Mouse (Mus musculus): Measurements from ENCODE around the gene Pald1.

Pald1 gene

DNA sequence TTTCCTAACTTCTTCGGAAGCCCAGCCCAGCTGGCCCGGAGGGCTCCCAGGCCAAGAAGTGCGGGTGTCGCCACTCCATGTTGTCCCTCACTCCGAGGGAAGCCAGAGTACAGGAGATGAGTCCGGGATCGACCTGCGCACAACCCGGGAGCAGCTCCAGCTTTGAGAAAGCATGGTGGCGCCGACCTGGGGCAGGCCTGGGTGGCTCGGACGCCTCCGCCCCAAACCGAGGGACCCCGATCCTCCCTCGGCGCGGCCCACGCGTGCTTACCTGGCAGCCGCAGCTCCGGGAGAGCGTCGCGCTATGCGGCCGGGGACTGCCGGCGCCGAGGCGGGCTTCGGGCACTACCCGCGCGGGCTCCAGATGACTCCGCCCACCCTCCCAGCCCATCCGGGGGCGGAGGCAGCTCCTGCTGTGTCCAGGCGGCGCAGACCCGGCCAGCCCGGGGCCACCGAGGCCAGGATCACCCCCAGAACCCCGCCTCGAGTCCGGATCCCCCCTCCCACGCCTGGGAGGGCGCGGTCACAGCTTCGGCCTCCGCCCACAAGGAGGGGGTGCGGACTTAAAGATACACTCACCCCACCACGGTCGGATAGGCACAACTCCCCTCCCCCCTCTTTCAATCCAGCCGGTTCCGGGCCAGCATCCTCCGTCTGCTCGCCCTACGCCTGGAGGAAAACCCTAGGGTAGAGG, at the start of gene Pald1:
Gene Pald1 (minus strand): TSS at position 510 of the 694 bp plus-strand sequence.
- peak; percentile 62 for DNase-seq

DNA sequence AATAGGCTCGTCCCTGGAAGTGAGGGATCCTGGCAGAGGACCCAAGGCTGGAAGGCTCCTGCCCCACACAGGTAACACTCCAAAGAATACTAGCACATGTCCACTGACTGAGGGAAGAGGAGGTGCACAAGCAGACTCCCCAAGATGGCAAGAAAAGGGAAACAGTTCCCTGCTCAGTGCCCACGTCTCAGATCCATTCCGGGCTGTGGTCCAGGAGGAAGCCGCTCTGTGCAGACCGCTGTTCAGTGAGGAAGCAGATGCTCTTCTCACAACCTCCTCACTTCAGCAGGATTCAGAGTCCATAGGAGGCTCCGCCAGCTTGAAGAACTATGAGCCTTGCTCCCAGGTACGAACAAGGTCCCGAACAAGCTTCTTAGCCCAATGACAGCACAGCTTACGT, 48.0 kb upstream of the Pald1 start:
- no peak for DNase-seq

GRCm38 (mm10) chr10:61429043-61429442, 45.7 kb upstream of the Pald1 start:
- no peak for DNase-seq

DNA sequence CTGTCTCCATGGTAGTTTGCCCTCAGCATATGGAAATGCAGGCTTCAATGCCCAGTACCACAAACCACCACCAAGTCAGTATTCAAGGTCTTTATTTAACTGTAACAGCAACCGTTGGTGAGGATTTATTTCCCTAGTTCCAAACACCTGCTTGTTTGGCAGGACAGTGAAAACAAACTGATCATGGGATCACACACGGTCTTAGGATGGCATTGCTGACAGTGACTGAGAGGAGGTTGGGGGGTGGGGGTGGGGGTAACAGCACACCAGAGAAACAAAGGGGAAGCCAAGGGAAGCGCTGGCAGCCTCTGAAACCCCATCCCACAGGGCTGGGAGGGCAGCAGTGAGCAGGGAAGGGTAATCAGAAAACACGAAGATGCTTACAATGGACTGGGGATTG, 45.1 kb upstream of the Pald1 start:
- DNase-seq: no peak

DNA sequence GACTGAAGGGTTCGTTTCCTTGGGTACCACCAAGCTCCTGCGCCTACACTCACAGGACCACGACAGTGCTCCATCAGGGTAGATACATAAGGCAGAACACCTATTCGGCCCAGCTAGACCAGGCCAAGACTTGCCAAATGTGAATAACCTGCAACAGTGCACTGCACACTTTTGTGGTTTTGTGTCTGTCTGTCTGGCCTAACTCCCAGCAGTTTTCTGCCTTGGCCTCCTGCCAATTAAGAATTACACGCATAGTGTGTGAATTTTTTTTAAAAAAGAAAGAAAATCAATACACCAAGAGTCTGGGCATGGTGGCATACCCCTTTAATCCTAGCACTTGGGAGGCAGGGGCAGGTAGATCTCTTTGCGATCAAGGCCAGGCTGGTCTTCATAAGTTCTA, 44.6 kb upstream of the Pald1 start:
- no peak for DNase-seq

GRCm38 (mm10) chr10:61426251-61426757, 43.0 kb upstream of the Pald1 start:
- no peak for DNase-seq

- no peak for DNase-seq
Observed at GRCm38 (mm10) chr10:61425047-61425446, 41.7 kb upstream of the Pald1 start.

DNA sequence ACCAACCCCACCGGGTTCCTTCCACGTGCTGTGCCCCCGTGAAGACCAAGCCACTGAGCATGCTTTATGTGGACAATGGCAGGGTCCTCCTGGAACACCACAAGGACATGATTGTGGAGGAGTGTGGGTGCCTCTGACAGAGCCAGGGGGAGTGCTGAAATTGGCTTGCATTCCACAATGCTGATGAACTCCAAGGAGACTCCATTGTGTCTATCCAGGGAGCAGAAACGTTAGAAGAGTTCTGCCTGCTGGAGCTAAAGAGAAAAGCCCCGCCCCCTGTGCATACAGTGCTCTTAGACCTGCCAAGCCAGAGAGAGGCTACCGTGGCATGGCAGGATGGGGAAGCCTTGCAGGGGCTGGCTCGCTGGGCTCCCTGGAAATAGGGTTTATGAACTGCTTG, 41.2 kb upstream of the Pald1 start:
- DNase-seq: no peak

DNA sequence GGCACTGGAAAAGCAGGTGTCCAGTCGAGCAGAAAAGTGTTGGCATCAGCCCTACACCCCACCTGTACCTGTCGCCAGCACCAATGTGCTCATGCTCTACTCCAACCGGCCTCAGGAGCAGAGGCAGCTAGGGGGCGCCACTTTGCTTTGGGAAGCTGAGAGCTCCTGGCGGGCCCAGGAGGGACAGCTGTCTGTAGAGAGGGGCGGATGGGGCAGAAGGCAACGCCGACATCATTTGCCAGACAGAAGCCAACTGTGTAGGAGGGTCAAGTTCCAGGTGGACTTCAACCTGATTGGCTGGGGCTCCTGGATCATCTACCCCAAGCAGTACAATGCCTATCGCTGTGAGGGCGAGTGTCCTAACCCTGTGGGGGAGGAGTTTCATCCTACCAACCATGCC, 40.0 kb upstream of the Pald1 start:
- no peak for DNase-seq

- no peak for DNase-seq
Observed at GRCm38 (mm10) chr10:61422861-61423260, 39.5 kb upstream of the Pald1 start.

- DNase-seq: no peak
Observed at GRCm38 (mm10) chr10:61420011-61420410, 36.7 kb upstream of the Pald1 start.

- no peak for DNase-seq
Observed at GRCm38 (mm10) chr10:61419146-61419545, 35.8 kb upstream of the Pald1 start.

DNA sequence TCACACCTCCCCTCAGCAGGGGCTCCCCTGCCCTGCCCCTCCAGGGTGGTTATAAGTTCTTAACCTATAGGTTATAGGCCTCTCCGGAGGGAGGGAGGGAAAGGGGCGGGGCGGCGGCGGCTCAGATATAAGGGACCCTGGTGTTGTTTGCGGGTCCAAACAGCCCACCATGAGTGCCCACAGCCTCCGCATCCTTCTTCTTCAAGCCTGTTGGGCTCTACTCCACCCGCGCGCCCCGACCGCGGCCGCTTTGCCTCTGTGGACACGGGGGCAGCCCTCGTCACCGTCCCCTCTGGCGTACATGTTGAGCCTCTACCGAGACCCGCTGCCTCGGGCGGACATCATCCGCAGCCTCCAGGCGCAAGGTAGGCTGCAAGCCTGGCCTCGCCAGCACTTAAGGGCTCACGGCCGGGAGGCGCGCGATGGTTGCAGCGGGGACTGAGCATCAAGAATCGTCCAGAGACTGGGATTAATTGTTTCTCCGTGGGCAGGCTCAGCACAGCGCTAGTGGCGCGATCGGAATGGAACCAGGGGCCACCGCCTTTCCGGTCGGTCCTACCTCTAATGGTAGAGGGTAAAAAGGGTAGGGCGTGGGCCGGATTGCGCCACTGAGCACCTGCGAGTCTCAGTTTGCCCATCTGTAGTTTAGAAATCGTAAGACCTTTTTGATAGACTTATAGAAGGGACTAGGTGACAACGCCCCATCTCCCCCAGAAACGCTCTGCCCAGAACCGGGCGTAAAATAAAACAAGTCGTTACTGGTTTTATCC, 35.0 kb upstream of the Pald1 start:
- no peak for DNase-seq

- no peak for DNase-seq
Observed at GRCm38 (mm10) chr10:61417672-61418071, 34.3 kb upstream of the Pald1 start, which contains the start of gene Nodal. TSS of gene Nodal (plus strand) at chr10:61417972.

DNA sequence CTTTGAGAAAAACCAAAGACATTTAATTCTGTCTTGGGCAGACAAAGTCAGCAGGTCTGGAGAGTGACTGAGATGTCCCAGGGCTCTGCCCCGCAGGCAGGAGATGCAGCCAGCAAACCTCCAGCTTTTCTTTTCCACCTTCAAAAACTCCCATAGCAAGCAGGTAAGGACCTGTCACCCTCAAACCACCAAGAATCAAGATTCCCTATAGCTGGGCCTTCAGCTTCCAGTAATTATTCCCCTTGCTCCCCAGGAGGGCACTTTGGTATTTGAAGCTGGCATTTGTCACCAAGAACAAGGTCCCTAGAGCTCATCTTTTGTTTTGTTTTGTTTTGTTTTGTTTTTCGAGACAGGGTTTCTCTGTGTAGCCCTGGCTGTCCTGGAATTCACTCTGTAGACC, 33.7 kb upstream of the Pald1 start:
- no peak for DNase-seq

GRCm38 (mm10) chr10:61416561-61416960, 33.2 kb upstream of the Pald1 start:
- no peak for DNase-seq

DNA sequence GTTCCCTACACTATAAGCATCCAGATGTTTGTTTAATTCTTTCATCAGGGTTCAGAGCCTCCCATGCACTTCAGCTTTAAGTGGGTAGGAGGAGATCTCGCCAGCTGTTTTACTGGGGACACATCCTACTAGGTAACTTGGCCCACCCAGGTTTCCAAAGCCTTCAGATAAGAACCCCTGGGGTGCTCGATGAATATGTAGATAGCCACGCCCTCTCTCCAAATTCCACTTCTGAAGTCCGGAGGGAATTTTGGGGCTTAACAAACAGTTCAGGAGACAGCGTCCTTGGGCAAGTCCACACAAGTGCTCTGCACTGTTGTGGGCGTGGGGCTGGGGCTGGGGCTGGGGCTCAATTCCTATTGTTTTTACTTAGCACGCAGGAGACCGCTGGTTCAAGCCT, 32.6 kb upstream of the Pald1 start:
- no peak for DNase-seq

DNA sequence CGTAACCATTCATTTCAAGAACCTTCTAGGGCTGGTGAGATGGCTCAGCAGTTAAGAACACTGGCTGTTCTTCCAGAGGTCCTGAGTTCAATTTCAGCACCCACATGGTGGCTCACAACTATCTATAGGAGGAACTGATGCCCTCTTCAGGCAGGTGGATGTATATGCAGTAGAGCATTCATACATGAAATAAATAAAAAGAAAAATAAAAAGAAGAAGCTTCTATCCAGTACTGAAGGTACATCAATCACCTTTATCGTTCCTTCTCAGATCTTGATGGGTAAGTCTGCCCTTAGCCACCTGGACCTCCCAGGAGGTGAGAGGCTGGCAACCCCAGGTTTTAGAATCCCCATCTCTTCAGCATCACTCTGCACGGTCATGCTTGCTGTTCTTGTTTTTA, 31.9 kb upstream of the Pald1 start:
- no peak for DNase-seq

GRCm38 (mm10) chr10:61412910-61413625, 29.7 kb upstream of the Pald1 start:
- DNase-seq: no peak

GRCm38 (mm10) chr10:61410193-61410592, 26.9 kb upstream of the Pald1 start:
- no peak for DNase-seq

- DNase-seq: no peak
Observed at GRCm38 (mm10) chr10:61409776-61410175, 26.4 kb upstream of the Pald1 start.

DNA sequence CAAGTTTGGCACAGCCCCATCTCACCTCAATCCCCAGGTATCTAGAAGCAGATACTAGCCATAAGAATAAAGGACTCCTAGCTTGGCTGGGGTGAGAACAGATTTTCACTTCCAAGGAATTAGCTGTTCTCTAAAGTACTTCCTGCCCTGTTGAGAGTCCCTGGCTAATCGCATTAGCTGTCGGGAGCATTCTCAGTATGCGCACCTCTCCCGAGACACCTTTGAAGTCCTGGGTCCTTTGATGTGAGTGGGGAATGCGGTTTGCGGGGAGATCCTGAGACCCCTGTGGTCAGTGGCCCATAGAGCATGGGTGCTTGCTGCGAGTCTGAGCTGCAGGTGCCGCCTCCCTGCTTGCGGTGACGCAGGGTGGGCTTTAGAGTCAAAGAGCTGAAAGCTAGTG, 22.6 kb upstream of the Pald1 start:
- no peak for DNase-seq

DNA sequence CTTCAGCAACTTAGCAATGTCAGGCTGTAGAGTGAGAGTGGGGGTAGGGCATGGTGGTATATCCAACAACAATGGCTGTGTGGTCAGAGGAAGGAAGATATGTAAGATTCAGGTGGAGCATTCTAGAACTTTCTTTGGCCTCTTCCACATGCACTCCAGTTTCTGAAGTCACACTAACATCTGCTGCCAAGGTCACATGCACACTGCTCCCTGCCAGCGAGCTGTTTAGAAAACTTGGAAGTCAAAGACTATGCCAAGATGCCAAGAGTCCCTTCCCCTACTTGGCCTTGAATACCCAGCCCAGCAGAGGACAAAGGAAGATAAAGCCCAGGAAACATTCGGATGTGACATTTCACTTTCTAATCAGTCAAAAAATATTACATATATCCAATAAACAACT, 19.6 kb upstream of the Pald1 start:
- no peak for DNase-seq

- no peak for DNase-seq
Observed at GRCm38 (mm10) chr10:61402480-61402879, 19.1 kb upstream of the Pald1 start.

Measured in cerebellum, adult 9-10 months (tissue).